Mouse (Mus musculus): ENCODE data around the gene Gm6268. TPM values are rescaled to one million over a fixed set of nuclear protein-coding genes. Genes with fewer than 3 reads are reported as not detected.

Gene Gm6268
- polyA plus RNA-seq, 1 experiment from 2014 or later: not detected

Small RNA genes within 50 kb of the gene (microRNA-seq; reads per million reads assigned to microRNA genes)
- not detected for gene Gm44485

Other genes starting within 250 kb of the Gm6268 start
- 4.2 and 5.3 TPM in 2 replicates for gene Zcchc12, start 205.4 kb upstream of the Gm6268 start, polyA plus RNA-seq (2015; fragmentation: Nextera tagmentation; extraction: Ambion mirVana)
- 0.43 and 0.64 TPM in 2 replicates for gene Lonrf3, start 72.9 kb upstream of the Gm6268 start, polyA plus RNA-seq (2015; fragmentation: Nextera tagmentation; extraction: Ambion mirVana)
- not detected in 2 replicates for gene Gm14569, start 90.5 kb downstream of the Gm6268 start, polyA plus RNA-seq (2015; fragmentation: Nextera tagmentation; extraction: Ambion mirVana)
- gene Pgrmc1, start 196.9 kb downstream of the Gm6268 start, polyA plus RNA-seq (2015; fragmentation: Nextera tagmentation; extraction: Ambion mirVana): 283 and 288 TPM in 2 replicates
- gene Akap17b, start 244.1 kb downstream of the Gm6268 start, polyA plus RNA-seq (2015; fragmentation: Nextera tagmentation; extraction: Ambion mirVana): 3.6 and 4.2 TPM in 2 replicates

Measured in limb, embryonic 15.5 days (tissue).